Mouse (Mus musculus) kidney, embryonic 14.5 days (tissue): ENCODE measurements around the gene Zfp740. TPM values are rescaled to one million over a fixed set of nuclear protein-coding genes. Genes with fewer than 3 reads are reported as not detected.

Experiments used
- ATAC-seq: fragments of 200-750 bp; cut with Nextera tagmentation; 2 replicates; pipeline ENCODE4 v1.8.0; 2017; ENCODE audit warnings: moderate number of reproducible peaks, mild to moderate bottlenecking, moderate TSS enrichment, moderate library complexity; ENCODE audit not compliant: low FRiP score, low TSS enrichment
- H3K27ac ChIP-seq: fragments of 300-500 bp; sonication (generic); 2 replicates; pipeline ENCODE4 v1.5.1; 2014; ENCODE audit warnings: low read depth, mild to moderate bottlenecking, low read length, moderate library complexity, mixed read lengths
- H3K27me3 ChIP-seq: fragments of 300-500 bp; sonication (generic); 2 replicates; pipeline ENCODE4 v1.6.1; 2014; ENCODE audit warnings: mild to moderate bottlenecking, low read length; ENCODE audit not compliant: control insufficient read depth, insufficient read depth
- H3K36me3 ChIP-seq: fragments of 300-500 bp; sonication (generic); 2 replicates; pipeline ENCODE4 v1.6.1; 2014; ENCODE audit warnings: low read length, mixed read lengths; ENCODE audit not compliant: control insufficient read depth, insufficient read depth
- H3K4me1 ChIP-seq: fragments of 300-500 bp; sonication (generic); 2 replicates; pipeline ENCODE4 v1.6.1; 2014; ENCODE audit warnings: low read length, mixed read lengths; ENCODE audit not compliant: control insufficient read depth, insufficient read depth
- H3K4me2 ChIP-seq: fragments of 300-500 bp; sonication (generic); replicated peaks from 2 replicates; pipeline ENCODE4 v1.6.1; 2014; ENCODE audit warnings: low read depth, mild to moderate bottlenecking, low read length
- H3K4me3 ChIP-seq: fragments of 300-500 bp; sonication (generic); 2 replicates; pipeline ENCODE4 v1.5.1; 2014; ENCODE audit warnings: mild to moderate bottlenecking, low read length
- H3K9ac ChIP-seq: fragments of 300-500 bp; sonication (generic); 2 replicates; pipeline ENCODE4 v1.6.1; 2014; ENCODE audit warnings: low read depth, mild to moderate bottlenecking, low read length, moderate library complexity
- H3K9me3 ChIP-seq: fragments of 300-500 bp; sonication (generic); 2 replicates; pipeline ENCODE4 v1.6.1; 2016; ENCODE audit warnings: low read length; ENCODE audit not compliant: control insufficient read depth
- WGBS: fragments of 180-500 bp; shearing (Covaris S2); extraction: QIAGEN DNeasy Blood & Tissue Kit; methylation state at CpG from one replicate; pipeline ENCODE4 v1.1.7; 2014; 5-methylcytosine and 5-hydroxymethylcytosine counted together
- polyA plus RNA-seq: library from polyadenylated mRNA; unstranded; fragments of >200 nt; fragmentation: Nextera tagmentation; extraction: Ambion mirVana; gene quantifications from 2 replicates; pipeline ENCODE4 v1.2.1, GENCODE M21; 2014

The Zfp740 gene
- polyA plus RNA-seq, 1 experiment from 2014 or later: 59.9 TPM

- peak overlapping the region; percentile 74 for H3K9ac ChIP-seq
- peak overlapping the region; percentile 66 for H3K4me3 ChIP-seq
- H3K4me1 ChIP-seq: peaks cover 43% of the 10 kb centered on the region
- H3K4me2 ChIP-seq: peak overlapping the region; percentile 81
- H3K36me3 ChIP-seq: 0 out of 2 replicates have a peak, but pooled peaks cover 3% of the 10 kb centered on the region
- WGBS: 7% methylated on average over 8 of the region's 8 CpGs
- H3K9me3 ChIP-seq: no peaks in the 10 kb centered on the region
- peak overlapping the region; percentile 96 for H3K27ac ChIP-seq
- no peaks in the 10 kb centered on the region; the same call in 1 of the 2 replicates for H3K27me3 ChIP-seq
- ATAC-seq: no peak
Measured at GRCm38 (mm10) chr15:102248131-102248811, 45.2 kb downstream of the Zfp740 start.

GRCm38 (mm10) chr15:102248812-102249191 is 45.8 kb downstream of the Zfp740 start:
- no peak overlapping the region for H3K9ac ChIP-seq
- H3K4me3 ChIP-seq: peak overlapping the region; percentile 30; the same call in 1 of the 2 replicates
- H3K9me3 ChIP-seq: no peaks in the 10 kb centered on the region
- peak overlapping the region; percentile 96 for H3K27ac ChIP-seq
- H3K4me1 ChIP-seq: peaks cover 38% of the 10 kb centered on the region
- no peak for ATAC-seq
- peak overlapping the region; percentile 81 for H3K4me2 ChIP-seq
- H3K36me3 ChIP-seq: 0 out of 2 replicates have a peak, but pooled peaks cover 3% of the 10 kb centered on the region
- WGBS: 4% methylated on average over 3 of the region's 3 CpGs
- H3K27me3 ChIP-seq: no peaks in the 10 kb centered on the region; the same call in 1 of the 2 replicates

GRCm38 (mm10) chr15:102249251-102249691 is 46.2 kb downstream of the Zfp740 start:
- Histone ChIP-seq H3K4me1 (peaks cover 33% of the 10 kb centered on the region), H3K36me3 (0 out of 2 replicates have a peak, but pooled peaks cover 3% of the 10 kb centered on the region), H3K4me3 (peak overlapping the region; percentile 30), H3K9ac (peak overlapping the region; percentile 46; the same call in 1 of the 2 replicates), H3K27ac (peak overlapping the region; percentile 96), H3K9me3 (no peaks in the 10 kb centered on the region), H3K4me2 (peak overlapping the region; percentile 81), H3K27me3 (no peaks in the 10 kb centered on the region; the same call in 1 of the 2 replicates)
- no peak for ATAC-seq
- WGBS: 1% methylated on average over 13 of the region's 13 CpGs

- Histone ChIP-seq H3K27me3 (no peaks in the 10 kb centered on the region; the same call in 1 of the 2 replicates), H3K4me1 (peaks cover 28% of the 10 kb centered on the region), H3K4me2 (peak overlapping the region; percentile 81), H3K9ac (peak overlapping the region; percentile 46; the same call in 1 of the 2 replicates), H3K4me3 (no peak overlapping the region; the same call in 1 of the 2 replicates), H3K27ac (peak overlapping the region; percentile 96), H3K9me3 (no peaks in the 10 kb centered on the region), H3K36me3 (0 out of 2 replicates have a peak, but pooled peaks cover 3% of the 10 kb centered on the region)
- no peak for ATAC-seq
- WGBS: 46% methylated on average over 9 of the region's 9 CpGs
Measured at GRCm38 (mm10) chr15:102249967-102250366, 46.9 kb downstream of the Zfp740 start.

DNA sequence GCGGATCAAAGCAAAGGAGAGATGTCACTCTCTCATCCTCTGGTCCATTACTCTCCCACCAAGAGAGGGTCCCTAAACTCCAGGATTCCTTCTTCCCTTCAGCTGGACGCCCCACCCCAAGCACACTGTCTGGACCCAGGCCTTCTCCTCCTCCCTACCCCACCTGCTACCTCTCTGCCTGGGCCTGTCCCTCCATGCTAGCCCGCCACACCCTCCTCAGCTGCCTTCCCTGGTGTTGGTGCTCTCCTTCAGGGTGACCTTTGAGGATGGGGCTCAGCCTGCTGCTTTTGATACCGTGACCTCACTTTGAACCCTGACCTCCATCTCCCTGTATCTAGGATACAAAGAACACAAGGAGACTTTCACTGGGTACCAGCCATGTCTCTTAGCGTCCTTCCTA is 47.5 kb downstream of the Zfp740 start:
- 0 out of 2 replicates have a peak, but pooled peaks cover 3% of the 10 kb centered on the region for H3K36me3 ChIP-seq

DNA sequence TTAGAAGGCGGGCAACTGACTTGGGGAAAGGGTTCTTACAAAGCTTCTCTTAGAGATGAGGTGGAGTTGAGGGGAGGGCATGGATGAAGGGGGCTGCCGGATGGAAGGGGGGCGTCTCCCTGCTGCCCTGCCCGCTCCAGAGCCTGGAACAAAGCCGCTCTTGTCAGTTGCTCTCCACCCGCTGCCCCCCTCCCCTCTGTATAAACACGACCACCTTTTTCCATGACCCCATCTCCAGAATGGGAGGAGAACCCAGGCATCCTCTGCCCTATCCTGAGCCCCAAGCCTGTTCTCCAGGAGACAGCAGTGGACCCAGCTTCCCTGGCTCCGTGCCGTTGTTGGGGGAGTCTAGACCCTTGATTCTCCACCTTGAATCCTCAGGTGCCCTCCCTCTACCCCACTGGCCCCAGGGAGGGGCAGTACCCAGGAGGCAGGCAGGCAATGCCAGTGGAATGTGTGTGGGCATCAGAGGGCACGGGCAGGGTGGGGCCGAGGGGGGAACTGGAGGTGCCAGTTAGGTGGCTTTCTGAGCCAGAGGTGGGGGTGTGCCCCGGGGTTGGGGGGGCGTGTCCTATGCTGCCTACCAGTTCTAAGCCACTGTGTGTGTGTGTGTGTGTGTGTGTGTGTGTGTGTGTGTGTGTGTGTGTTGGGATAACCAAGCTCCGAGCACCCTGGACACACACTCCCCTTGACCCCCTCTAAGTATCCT is 52.7 kb downstream of the Zfp740 start:
- peak overlapping the region; percentile 7; the same call in 1 of the 2 replicates for H3K9ac ChIP-seq

More for the DNA sequence above, 47.5 kb downstream of the Zfp740 start:
- no peak overlapping the region for H3K27ac ChIP-seq
- no peaks in the 10 kb centered on the region for H3K9me3 ChIP-seq
- H3K4me1 ChIP-seq: peaks cover 29% of the 10 kb centered on the region
- H3K27me3 ChIP-seq: no peaks in the 10 kb centered on the region; the same call in 1 of the 2 replicates
- H3K4me2 ChIP-seq: no peak overlapping the region
- H3K9ac ChIP-seq: no peak overlapping the region
- ATAC-seq: no peak
- 71% methylated on average over 5 of the region's 5 CpGs for WGBS
- H3K4me3 ChIP-seq: no peak overlapping the region

GRCm38 (mm10) chr15:102256431-102257201 is 53.6 kb downstream of the Zfp740 start:
- Histone ChIP-seq H3K9ac (peak overlapping the region; percentile 64), H3K27ac (peak overlapping the region; percentile 49; the same call in 1 of the 2 replicates), H3K36me3 (0 out of 2 replicates have a peak, but pooled peaks cover 3% of the 10 kb centered on the region), H3K9me3 (no peaks in the 10 kb centered on the region), H3K4me1 (peaks cover 31% of the 10 kb centered on the region), H3K4me3 (peak overlapping the region; percentile 49), H3K27me3 (peaks cover 6% of the 10 kb centered on the region), H3K4me2 (peak overlapping the region; percentile 96)
- WGBS: 10% methylated on average over 22 of the region's 22 CpGs
- ATAC-seq: no peak

More for the DNA sequence above, 52.7 kb downstream of the Zfp740 start:
- peak overlapping the region; percentile 31 for H3K4me2 ChIP-seq
- no peaks in the 10 kb centered on the region for H3K9me3 ChIP-seq
- H3K4me3 ChIP-seq: peak overlapping the region; percentile 49; the same call in 1 of the 2 replicates
- no peak overlapping the region for H3K27ac ChIP-seq
- ATAC-seq: no peak
- peaks cover 31% of the 10 kb centered on the region for H3K4me1 ChIP-seq
- WGBS: 53% methylated on average over 14 of the region's 14 CpGs
- H3K36me3 ChIP-seq: 0 out of 2 replicates have a peak, but pooled peaks cover 3% of the 10 kb centered on the region
- H3K27me3 ChIP-seq: peaks cover 6% of the 10 kb centered on the region
